Comparison of ENCODE assay signal across 11 mouse cellular contexts in the genomic region with DNA sequence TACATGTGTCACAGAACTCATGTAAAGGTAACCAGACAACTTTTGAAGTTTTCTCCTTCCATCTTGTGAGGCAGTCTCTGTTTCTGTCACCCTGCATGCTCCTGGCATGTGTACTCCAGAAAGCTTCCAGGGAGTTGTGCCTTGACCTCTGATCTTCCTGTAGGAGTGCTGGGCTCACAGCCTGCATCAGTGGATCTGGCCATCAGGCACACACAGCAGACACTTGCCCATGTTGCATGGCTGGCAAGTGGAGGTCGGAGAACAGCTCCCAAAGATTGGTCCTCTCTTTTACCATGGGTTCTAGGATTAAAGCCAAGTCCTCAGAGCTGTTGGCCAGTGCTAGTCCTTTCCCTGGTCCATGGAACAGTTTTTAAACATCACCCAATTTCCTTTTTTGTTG. TPM values are rescaled to one million over a fixed set of nuclear protein-coding genes. Genes with fewer than 3 reads are reported as not detected.
DNase-seq lines count a peak whose midpoint lies in the region; ATAC-seq and TF ChIP-seq lines count a peak whose summit lies in the region.
"Had no signal": no experiment of that assay in that cellular context is flagged by ENCODE, and none has a peak within 500 bp of the region (broad histone marks: within the 10 kb centered on the region; RNA-seq: fewer than 3 reads in every experiment).

No protein-coding gene starts in this region.

- H3K27ac ChIP-seq in heart, embryonic 13.5 days (replicated peaks): peak overlapping the region; percentile 77
- peak overlapping the region; percentile 8; the same call in 1 of the 2 replicates for H3K27ac ChIP-seq in bone marrow macrophage, adult 2 months (ENCODE audit: insufficient read depth, low read depth, low read length)
- H3K27ac ChIP-seq: hindbrain, embryonic 12.5 days; neural tube, embryonic 15.5 days had no signal

- H3K4me1 ChIP-seq in heart, embryonic 13.5 days: peaks cover 47% of the 10 kb centered on the region
- peaks cover 49% of the 10 kb centered on the region for H3K4me1 ChIP-seq in bone marrow macrophage, adult 2 months (ENCODE audit: control insufficient read depth, insufficient read depth, low read length)

- no peak overlapping the region for H3K9ac ChIP-seq in heart, embryonic 13.5 days
- H3K9ac ChIP-seq: hindbrain, embryonic 12.5 days; neural tube, embryonic 15.5 days had no signal

- peaks cover 14% of the 10 kb centered on the region for H3K36me3 ChIP-seq in heart, embryonic 13.5 days
- H3K36me3 ChIP-seq: neural tube, embryonic 15.5 days had no signal

- intact Hi-C loops in heart, postnatal 25 days (cut with DNase I): loop anchor here (5.0 kb wide), 1 partner anchor 200 kb away; no protein-coding TSS in a partner anchor

- DNase-seq in adrenal gland, adult (ENCODE audit: inconsistent age in 2 of 2, low spot score in 1 of 2): peak; percentile 26 to 67
- DNase-seq in adrenal gland, adult 18-20 months (ENCODE audit: low spot score in 2 of 2): no peak
- DNase-seq in heart, postnatal 25 days (ENCODE audit: low spot score): no peak
- DNase-seq in kidney, postnatal 36 days: peak; percentile 33 to 35
- no peak for DNase-seq in kidney, adult 9 months
- no peak for DNase-seq in layer of hippocampus, postnatal 10 days (ENCODE audit: low spot score in 2 of 2)
- DNase-seq: thymus, adult 2 months had no signal

- no peaks in the 10 kb centered on the region for H3K27me3 ChIP-seq in heart, embryonic 13.5 days (replicated peaks)
- H3K27me3 ChIP-seq: hindbrain, embryonic 12.5 days; neural tube, embryonic 15.5 days had no signal

- H3K9me3 ChIP-seq in heart, embryonic 13.5 days: no peaks in the 10 kb centered on the region
- H3K9me3 ChIP-seq: hindbrain, embryonic 12.5 days; neural tube, embryonic 15.5 days had no signal

- no peak overlapping the region for H3K4me3 ChIP-seq in heart, embryonic 13.5 days
- no peak overlapping the region for H3K4me3 ChIP-seq in bone marrow macrophage, adult 2 months (ENCODE audit: insufficient read depth, low read length)
- H3K4me3 ChIP-seq: hindbrain, embryonic 12.5 days; neural tube, embryonic 15.5 days had no signal

- ATAC-seq in heart, embryonic 13.5 days (ENCODE audit: extremely low read depth, insufficient number of reproducible peaks, low FRiP score, low TSS enrichment): no peak

- no peak for TF ChIP-seq CTCF in bone marrow macrophage, adult 2 months (IDR thresholded peaks at IDR 0.05; ENCODE audit: low read depth, low read length)

- TF ChIP-seq POLR2A in bone marrow macrophage, adult 2 months (IDR thresholded peaks at IDR 0.05; ENCODE audit: borderline replicate concordance, low read depth, low read length): no peak

- no peak overlapping the region for H3K4me2 ChIP-seq in heart, embryonic 13.5 days
- H3K4me2 ChIP-seq: hindbrain, embryonic 12.5 days; neural tube, embryonic 15.5 days had no signal

- 96% methylated on average over 1 of the region's 1 CpGs for WGBS in heart, embryonic 13.5 days

RNA-seq across cellular contexts. Expression of a gene that starts 44.2 kb away (rescaled TPM):
- total RNA-seq in adrenal gland, adult 18-20 months (2021): 10 to 100 TPM; 31.5 to 37.5 TPM
- 51.0 and 52.6 TPM in 2 replicates for polyA plus RNA-seq in heart, embryonic 13.5 days (2015; fragmentation: Nextera tagmentation; extraction: Ambion mirVana)
- total RNA-seq in heart, postnatal 25 days (2021): 10 to 100 TPM; 20.0 to 24.2 TPM
- 40.0 and 40.3 TPM in 2 replicates for polyA plus RNA-seq in bone marrow macrophage, adult 2 months (2012; ENCODE audit: insufficient read depth, insufficient read length, missing spikeins)
- total RNA-seq in layer of hippocampus, postnatal 10 days (2021): 10 to 100 TPM; 60.3 to 62.8 TPM

RNA-seq across cellular contexts. Expression of a gene that starts 44.7 kb away (rescaled TPM):
- 10 to 100 TPM; 31.0 to 37.7 TPM for total RNA-seq in adrenal gland, adult 18-20 months (2021)
- 10.5 and 10.7 TPM in 2 replicates for polyA plus RNA-seq in heart, embryonic 13.5 days (2015; fragmentation: Nextera tagmentation; extraction: Ambion mirVana)
- total RNA-seq in heart, postnatal 25 days (2021): 10 to 100 TPM; 35.1 to 38.0 TPM
- polyA plus RNA-seq in bone marrow macrophage, adult 2 months (2012; ENCODE audit: insufficient read depth, insufficient read length, missing spikeins): 27.9 and 33.7 TPM in 2 replicates
- 10 to 100 TPM; 30.1 to 34.4 TPM for total RNA-seq in layer of hippocampus, postnatal 10 days (2021)

Comparison
In these comparisons a context has a peak if more than half of its experiments do, and no peak if none do; other contexts are left out.
1. DNase-seq: peak in adrenal gland, adult (2 of 2) and kidney, postnatal 36 days (2 of 2); none in adrenal gland, adult 18-20 months (0 of 2), heart, postnatal 25 days (single experiment), kidney, adult 9 months (single experiment) and layer of hippocampus, postnatal 10 days (0 of 2).